Mouse (Mus musculus): ENCODE measurements around the gene Gm10644.
A peak's percentile ranks its signal among the peaks of the same experiment; 100 is the strongest.

The Gm10644 gene

DNA sequence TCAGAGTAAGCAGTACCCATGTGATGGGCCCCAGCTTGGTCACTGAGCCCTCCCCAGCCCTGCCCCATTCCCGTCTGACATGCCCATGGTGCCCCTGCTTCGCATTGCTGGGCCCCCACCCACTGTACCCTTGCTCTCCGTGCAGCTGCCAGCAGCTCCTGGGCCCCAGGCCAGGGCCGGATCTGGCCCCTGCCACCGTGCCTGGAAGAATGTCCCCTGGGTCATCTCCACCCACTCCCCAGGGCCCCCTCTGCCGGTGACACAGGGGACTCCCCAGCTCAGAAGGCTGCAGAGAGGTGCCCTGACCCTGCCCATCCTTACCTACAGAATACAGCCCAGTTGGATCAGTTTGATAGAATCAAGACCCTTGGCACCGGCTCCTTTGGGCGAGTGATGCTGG, 25.8 kb upstream of the Gm10644 start:
- DNase-seq (ENCODE audit: low spot score): no peak

DNA sequence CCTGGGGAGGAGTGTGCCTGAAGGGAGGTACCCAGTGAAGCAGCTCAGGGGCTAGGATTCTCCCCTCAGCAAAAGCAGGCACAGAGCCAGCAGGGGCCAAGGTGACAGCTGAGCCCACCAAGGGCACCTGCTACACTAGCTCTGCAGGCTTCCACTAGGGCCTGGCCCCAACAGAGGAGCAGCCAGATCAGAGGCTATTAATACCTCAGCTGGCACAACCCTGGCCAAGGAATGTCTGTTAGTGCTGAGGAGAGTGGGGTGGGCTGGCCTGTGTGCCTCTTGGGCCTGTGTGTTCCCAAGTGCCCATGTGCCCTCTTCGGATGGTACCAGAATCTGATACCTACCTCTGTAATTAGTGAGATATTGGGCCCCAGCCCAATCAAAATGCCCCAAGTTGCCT, 25.2 kb upstream of the Gm10644 start:
- DNase-seq (ENCODE audit: low spot score): no peak

DNA sequence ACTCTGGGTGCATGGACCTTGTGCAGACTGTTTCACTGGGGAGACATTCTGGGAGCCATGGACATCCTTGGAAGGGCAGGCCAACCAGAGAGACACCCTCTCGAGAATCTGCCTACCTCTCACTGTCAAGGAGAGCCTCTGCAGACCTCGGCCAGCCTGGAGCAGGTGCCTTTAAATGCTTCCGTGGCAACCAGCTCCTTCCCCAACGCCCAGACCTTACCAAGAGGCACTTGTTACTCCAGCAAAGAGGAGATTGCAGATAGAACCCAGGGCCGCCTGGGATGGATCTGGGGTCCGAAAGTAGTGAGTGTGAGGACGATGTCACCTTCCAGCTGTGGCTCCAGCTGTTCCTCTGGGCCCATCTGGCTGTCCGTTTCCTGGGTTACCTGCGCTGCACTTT, 23.2 kb upstream of the Gm10644 start:
- no peak for DNase-seq (ENCODE audit: low spot score)

DNA sequence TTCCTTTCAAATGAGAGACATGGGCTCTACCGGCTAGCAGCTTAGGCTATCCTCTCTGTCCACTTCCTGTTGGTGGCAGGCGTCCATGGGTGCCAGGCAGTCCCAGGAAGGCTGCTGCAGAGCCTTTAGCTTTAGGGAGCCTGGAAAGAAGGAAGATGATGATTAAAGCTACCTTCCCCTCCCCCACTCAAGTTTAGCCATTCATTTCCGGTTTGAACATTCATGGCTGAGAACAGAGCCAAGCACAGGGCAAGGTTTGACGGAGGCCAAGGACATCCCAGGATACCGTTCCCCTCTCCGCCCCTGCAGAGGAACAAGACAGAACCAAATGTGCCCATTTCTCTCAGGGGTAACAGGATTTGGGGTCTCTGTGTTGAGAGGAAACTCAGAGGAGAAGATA, 22.6 kb upstream of the Gm10644 start:
- no peak for DNase-seq (ENCODE audit: low spot score)

DNA sequence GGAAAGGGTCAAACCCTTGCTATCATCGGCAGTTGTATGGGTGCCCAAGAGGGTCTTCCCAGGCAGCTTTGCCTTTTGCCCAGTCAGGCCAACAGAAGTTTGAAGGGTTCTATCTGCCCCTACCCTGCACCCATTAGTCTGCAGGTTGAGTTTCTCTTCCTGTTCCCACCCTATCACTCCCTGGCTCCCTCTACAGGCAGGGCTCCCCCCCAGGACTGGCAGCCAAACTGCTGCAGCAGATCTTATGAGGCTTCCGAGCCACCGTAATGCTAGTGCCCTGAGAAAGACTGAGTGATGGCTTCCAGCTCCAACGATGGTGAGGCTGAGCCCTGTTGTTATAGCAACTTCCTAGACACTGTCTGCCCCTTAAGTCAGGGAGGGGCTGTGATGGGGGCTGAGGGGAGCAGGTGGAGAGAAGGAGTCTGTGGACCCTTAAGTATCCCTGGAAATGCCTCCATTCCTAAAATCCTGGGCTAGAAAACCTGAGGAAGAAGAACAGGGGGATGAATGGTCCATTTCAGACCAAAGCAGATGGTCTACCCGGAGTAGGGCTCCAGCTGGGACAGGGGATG, 21.9 kb upstream of the Gm10644 start:
- no peak for DNase-seq (ENCODE audit: low spot score)

DNA sequence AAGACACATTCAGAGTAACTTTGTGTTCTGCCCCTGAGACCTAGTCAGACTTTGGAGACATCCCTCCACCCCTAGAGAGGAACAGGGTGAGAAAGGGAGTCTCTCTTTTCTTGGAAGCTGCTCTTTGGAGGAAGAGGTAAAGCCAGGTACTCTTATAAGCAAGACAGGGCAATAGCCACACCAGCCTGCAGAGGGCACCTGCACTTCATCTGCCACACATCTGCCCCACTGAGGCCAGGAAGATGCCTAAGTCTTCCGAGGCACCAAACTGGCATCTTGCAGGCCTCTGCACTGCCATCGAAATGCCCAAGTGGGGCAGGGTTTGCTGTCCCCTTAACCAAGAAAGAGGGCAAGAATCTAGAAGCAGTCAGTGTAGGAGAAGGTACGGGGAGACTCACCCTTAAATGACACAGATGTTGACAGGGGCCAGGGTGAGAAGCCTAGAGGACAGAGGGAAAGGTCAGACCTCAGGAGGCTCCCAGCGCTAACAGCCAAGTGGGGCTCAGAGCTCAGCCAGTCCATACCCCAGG, 21.2 kb upstream of the Gm10644 start:
- no peak for DNase-seq (ENCODE audit: low spot score)

DNA sequence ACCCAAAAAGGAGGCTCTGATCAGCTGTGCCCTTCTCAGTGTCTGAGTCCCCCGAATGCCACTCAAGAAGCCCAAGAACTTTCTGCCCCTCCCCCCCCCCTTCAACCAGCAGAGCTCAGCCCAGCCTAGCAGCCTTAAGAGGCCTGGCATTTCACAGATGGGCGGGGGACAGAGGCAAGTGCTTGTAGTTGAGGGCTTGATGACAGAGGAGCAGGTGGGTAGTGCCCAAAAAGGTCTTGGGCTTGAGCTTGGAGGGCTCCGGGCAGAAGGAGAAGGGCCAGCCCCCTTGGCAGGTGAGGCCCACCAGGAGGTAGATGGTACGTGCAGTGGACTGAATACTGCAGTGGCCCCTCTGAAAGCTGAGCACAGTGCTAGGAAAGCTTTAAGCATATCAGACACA, 19.5 kb upstream of the Gm10644 start:
- DNase-seq (ENCODE audit: low spot score): no peak

DNA sequence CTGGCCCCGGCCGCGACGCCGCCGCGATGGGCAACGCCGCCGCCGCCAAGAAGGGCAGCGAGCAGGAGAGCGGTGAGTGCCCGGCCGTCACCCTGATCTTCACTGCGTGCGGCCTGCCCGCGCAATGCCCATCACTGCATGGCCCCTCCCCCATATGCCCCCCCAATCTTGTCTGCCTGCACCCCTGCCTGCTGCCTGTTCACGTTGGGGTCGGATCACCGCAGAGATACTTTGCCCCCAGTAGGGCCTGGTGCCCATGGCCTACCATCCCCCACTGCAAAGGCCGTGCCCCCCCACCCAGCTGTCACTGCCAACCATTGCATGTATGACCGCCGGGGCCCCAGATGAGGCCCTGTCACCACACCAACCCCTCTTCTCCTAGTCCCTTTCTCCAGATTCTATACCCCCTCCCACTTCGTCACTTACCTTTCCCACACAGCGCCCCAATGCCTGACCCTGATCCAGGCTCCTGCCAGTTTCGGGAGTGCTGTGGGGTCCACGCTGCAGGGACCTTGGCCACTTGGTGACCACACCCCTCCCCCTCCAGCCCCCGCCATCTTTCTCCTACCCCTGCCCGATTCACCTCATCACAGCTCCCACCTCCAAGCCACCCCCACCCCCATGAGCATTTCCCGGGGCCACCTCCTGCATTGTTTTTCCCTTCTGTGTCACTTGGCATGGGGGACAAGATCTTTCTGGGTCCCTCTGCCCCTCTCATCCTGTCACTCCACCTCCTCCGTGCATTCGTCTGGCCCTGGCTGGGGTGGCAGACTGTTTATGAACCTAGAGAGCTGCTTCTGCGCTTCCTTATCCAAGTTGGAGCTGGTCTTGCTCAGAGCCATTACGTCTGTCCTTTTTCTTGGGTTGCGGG, 18.4 kb upstream of the Gm10644 start:
- peak; percentile 43 for DNase-seq (ENCODE audit: low spot score)

DNA sequence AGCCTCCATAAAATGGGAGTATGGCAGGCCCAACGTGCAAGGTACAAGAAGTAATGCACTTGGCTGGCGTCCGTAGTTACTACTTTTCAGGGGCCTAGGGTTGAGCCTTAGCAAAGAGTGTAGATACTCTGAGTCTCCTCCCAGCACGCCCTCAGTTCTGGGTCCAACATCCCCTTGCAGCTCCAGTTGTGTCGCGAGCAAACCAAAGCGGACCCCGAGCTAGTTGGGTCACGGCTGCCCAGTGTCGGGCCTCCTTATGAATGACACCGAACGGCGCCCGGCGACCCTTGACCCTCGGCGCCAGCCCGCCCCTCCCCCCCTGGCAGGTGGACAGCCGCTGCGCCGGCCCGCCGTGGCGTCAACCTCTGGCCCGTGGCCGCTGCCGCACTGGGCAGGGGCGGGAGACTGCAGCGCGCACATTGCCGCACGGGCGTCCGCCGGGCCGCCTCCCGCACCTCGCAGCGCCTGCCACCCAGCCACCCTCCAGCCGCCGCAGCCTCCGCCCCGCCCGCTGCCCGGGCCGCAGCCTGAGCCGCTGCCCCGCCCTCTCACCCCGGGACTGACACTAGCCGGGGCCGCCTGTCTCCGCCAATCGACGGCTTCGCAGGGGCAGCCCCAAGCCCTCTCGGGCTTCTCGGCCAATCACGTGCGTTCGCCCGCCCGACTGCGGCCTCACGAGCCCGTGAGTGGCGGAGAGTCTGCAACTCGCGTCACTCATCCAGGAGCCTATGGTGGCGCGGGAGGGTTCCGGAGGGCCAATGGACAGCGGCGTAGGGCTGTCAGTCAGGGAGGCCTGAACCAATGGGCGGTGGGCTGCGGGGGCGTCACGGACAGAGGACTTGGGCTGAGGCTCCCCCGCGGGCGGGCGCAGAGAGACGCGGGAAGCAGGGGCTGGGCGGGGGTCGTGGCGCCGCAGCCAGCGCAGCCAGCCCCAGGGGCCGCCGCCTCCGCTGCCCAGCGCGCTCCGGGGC, 17.4 kb upstream of the Gm10644 start, which contains the start of gene Prkaca:
Gene Prkaca, plus strand, starts transcription at position 844 of the 971 bp plus-strand sequence.
- peak; percentile 100 for DNase-seq (ENCODE audit: low spot score)

DNA sequence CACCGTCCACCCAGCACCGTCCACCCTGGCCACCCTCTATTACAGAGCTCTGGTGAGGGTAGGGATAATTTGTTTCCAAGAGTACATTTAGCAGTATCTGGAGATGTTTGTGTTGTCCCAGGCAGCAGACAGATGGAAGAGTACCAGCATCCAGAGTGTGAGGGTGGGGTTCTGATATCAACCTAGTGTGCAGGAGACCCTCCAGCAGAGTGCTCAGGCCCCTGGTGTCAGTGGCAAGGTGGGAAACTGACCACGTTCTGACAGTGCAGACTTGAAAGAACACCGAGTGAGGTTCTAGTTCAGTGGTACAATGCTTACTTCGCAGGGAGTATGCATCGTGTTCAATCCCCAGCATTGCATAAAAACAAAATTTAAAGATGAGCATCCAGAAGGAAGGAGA, 16.7 kb upstream of the Gm10644 start:
- no peak for DNase-seq (ENCODE audit: low spot score)

DNA sequence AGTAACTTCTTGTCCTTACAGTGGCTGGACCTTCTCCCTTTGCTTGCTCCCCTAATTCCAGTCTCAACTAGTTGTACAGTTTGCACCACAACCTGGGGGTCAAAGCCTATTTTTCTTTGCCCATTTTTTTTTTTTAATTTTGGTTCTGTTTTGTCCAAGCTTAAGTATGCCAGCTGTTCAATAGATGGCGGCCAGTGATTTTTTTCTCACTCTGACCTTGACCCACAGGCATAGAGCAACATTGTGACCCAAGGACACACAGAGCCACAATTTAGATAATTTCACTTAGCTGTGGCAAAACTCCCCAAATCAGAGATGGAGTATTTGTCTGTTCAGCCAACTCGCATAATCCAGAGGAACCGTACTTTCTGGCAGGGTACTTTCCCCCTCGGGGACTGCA, 16.1 kb upstream of the Gm10644 start:
- peak; percentile 44 for DNase-seq (ENCODE audit: low spot score)

DNA sequence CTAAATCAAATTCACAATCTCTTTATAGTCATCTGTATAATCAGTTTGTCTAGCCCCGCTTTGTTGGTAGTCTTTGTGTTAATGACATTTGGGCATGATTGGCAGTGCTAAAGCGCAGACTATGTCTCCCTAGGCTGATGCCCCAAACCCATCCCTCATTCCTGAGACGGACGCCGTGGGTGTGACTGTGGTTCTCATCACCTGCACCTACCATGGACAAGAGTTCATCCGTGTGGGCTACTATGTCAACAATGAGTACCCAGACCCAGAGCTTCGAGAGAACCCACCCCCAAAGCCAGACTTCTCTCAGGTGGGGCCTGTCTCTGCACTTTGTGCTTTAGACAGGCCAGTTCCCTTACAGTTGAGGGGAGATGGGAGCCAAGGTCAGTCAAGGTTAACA, 12.7 kb upstream of the Gm10644 start:
- DNase-seq (ENCODE audit: low spot score): no peak

DNA sequence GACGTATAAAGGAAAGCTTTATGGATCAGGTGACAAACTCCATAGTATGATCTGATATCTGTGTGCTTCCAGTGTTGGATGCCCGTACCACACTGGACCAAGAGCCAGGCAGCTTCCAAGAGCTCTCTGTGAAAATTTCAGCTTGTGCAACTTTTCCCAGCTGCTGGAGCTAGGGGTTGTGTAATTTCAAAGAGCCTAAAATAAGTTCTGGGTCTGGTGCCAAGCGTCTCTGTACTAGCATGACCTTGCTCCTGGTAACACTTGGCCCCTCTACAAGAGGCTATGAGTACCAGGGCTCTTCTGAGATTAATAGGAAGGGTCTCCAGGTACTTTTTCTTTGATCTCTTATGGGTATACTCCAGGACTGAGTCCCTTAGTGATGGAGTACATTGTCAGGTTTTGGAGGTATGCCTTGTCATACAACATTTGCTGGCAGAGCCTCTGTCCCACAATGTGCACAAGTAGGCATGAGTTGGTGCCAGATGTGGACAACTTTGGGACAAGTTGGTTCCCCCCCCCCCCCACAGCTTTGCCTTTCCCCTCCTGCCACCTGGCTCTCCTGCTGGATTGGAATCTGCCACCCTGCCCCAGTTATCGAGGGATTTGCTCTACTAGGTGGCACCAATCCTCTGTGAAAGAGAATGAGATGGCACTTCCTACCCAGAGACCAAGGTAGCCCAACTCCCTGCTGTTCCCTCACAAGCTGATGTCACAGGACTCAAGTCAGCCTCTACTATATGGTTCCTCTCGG, 9.2 kb upstream of the Gm10644 start:
- no peak for DNase-seq (ENCODE audit: low spot score)

DNA sequence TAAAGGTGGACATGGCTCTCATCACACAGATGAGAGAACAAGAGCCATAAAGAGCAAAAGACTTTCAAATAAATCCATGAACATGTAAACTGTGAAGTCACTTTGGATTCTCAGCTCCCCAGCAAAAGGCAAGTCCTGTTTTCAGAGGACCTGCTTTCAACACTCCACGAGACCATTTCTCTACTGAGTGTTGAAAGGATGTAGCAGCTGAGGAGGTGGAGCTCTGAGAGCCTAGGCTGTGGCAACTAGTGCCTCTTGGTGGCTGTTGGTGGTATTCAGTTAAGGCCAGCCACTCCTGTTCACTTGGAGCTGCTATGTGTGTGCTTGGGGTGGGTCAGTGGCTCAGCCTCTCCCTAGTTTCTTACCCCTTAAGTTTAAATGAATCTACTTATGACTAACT, 1.8 kb upstream of the Gm10644 start:
- no peak for DNase-seq (ENCODE audit: low spot score)

DNA sequence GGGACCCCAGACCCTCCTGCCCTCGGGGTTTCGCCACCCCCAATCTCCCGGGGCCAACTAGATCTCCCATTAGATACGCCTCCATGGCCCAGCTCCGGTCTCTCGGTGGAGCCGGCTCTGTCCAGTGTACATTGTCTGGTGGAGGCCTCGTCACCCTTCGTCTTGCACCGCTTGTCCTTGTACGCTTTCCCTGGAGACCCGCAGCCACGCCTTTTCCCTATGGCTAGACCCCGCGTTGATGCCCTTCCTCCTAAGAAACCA, 883 bp upstream of the Gm10644 start:
- no peak for DNase-seq (ENCODE audit: low spot score)

DNA sequence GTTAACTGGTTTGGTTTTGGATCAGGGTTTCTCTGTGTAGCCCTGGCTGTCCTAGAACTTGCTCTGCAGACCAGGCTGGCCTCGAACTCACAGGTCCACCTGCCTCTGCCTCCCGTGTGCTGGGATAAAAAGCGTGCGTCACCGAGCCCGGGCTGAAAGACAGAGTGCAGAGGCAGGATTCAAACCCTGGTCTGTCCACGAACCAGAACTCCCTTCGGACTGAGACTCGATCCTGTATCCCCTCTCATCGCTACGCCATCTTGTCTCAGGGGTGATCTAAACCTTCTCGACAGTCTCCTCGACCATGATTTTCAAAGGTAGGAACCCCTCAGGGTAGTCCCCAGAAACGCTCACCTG, 278 bp downstream of the Gm10644 start:
- DNase-seq (ENCODE audit: low spot score): no peak

DNA sequence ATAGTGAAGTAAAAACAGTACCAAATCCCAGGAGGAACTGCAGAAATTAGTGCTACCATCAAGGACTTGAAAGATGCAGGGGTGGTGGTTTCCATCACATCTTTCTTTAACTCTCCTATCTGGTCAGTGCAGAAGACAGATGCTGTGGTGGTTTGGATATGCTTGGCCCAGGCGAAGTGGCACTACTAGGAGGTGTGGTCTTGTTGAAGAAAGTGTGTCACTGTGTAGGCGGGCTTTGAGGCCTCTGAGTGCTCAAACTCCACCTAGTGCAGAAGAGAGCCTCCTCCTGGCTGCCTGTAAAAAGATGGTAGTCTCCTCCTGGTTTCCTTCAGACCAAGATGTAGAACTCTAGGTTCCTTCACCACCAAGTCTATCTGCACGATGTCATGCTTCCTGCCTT, 9.5 kb downstream of the Gm10644 start:
- DNase-seq (ENCODE audit: low spot score): no peak

DNA sequence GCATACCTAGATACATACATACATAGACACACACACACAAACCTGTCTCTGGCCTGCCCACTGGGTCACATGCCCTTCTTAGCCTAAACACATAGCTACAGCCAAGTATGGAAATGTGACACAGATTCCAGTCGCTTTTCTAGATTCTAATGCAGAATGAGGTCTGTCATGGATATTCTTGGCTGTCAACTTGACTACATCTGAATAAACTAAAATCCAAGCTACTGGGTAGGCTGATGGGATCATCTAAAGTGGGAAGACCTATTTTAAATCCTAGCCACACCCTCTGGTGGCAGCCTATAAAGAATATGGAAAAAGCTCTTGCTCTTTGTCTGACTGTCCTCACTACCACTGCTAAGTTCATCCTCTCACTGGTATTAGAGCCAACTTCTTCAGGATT, 12.6 kb downstream of the Gm10644 start:
- DNase-seq (ENCODE audit: low spot score): no peak

DNA sequence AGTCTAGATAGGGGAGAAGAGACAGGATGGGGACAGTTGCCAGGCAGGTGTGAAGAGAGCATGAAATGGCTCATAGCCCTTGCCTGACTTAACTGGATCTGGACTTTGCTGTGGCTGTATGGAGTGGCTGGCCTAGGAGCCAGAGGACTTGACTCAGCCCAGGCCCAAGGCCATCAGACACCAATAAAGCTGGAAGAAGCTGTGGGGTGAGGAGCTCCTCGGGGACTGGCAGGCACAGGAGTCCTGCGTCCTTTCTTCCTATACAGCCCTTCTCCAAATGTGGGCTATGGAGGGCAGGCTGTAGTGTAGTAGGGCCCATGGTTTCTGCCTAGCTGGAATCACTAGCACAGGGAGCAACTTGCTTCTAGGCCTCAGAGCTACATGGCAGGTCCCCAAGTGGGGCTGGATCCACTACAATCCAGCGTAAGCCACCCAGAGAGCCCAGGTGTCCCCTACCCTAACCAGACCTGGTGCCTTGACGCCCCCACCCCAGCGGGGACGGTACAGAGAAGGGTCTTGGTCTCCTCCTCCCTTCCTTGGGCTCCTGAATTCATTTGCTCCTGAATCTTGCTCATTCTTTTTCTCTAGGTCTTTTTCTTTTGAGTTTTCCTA, 13.8 kb downstream of the Gm10644 start:
- no peak for DNase-seq (ENCODE audit: low spot score)

DNA sequence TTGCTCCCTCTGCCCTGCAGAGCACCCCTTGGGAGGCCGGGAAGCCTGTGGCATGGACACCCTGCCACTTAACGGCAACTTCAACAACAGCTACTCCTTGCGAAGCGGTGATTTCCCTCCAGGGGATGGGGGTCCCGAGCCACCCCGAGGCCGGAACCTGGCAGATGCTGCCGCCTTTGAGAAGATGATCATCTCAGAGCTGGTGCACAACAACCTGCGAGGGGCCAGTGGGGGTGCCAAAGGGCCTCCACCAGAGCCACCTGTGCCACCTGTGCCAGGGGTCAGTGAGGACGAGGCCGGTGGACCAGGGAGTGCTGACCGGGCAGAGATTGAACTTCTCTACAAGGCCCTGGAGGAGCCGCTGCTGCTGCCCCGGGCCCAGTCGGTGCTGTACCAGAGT, 16.7 kb downstream of the Gm10644 start:
- no peak for DNase-seq (ENCODE audit: low spot score)

DNA sequence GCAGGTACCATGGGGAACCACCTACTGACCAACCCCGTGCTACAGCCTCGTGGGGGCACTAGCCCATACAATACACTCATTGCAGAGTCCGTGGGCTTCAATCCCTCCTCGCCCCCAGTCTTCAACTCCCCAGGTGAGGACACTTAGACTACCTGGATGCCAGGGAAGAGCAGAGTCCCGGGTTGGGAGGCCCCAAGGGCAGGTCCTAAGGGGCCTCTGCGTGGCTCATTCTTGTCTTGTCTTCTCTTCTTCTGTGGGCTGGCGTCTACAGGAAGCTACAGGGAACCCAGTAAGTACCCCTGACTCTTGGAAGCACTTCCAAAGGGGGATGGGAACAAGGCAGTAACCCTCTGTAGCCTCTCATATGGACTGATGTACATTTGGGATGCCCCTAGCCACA, 17.4 kb downstream of the Gm10644 start:
- no peak for DNase-seq (ENCODE audit: low spot score)

DNA sequence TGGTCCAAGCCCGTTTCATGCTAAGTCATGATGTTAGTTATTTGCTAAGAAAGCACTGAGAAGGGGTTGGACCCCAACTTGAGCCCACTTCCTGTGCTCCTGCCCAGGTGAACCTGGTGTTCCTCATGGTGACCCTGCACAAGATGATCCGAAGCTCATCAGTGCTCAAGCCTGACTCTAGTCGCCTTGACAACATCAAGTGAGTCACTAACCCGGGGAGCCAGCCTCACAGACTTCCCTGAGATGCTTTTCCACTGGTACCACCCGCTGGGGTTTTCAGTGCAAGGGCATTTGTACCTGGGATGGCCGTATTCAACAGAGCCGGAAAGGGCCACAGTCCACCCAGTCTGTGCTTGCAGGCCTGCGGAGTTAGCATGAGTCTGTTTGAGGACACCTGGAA, 19.6 kb downstream of the Gm10644 start:
- no peak for DNase-seq (ENCODE audit: low spot score)

All from testis, postnatal 14 days (tissue).